Mouse (Mus musculus) embryonic facial prominence, embryonic 14.5 days (tissue): ENCODE measurements at regions not wholly inside any gene's neighbourhood (a gene's known extent, or its start where the extent isn't known, plus 50 kb on each side); places are given as distances from the start of the nearest gene placed in this dataset.

Experiments used
- ATAC-seq: fragments of 200-750 bp; cut with Nextera tagmentation; 2 replicates; pipeline ENCODE4 v1.8.0; 2017; ENCODE audit warnings: low read depth, moderate number of reproducible peaks, moderate TSS enrichment
- DNase-seq: peaks from one replicate; pipeline ENCODE4 v3.0.0-alpha.2; 2015; ENCODE audit warnings: low spot score
- H3K27ac ChIP-seq: fragments of 300-500 bp; sonication (generic); replicated peaks from 2 replicates; pipeline ENCODE4 v1.5.1; 2014; ENCODE audit warnings: low read depth, mild to moderate bottlenecking, low read length, moderate library complexity
- H3K27me3 ChIP-seq: fragments of 300-500 bp; sonication (generic); replicated peaks from 2 replicates; pipeline ENCODE4 v1.6.1; 2014; ENCODE audit warnings: low read length; ENCODE audit not compliant: control insufficient read depth, insufficient read depth
- H3K36me3 ChIP-seq: fragments of 300-500 bp; sonication (generic); 2 replicates; pipeline ENCODE4 v1.6.1; 2014; ENCODE audit warnings: low read length, mixed read lengths; ENCODE audit not compliant: control insufficient read depth, insufficient read depth
- H3K4me1 ChIP-seq: fragments of 300-500 bp; sonication (generic); 2 replicates; pipeline ENCODE4 v1.6.1; 2014; ENCODE audit warnings: antibody characterized with exemption, low read length; ENCODE audit not compliant: control insufficient read depth, insufficient read depth
- H3K4me2 ChIP-seq: fragments of 300-500 bp; sonication (generic); 2 replicates; pipeline ENCODE4 v1.6.1; 2014; ENCODE audit warnings: low read depth, mild to moderate bottlenecking, low read length, moderate library complexity, mixed read lengths
- H3K4me3 ChIP-seq: fragments of 300-500 bp; sonication (generic); 2 replicates; pipeline ENCODE4 v1.5.1; 2014; ENCODE audit warnings: low read depth, mild to moderate bottlenecking, low read length
- H3K9ac ChIP-seq: fragments of 300-500 bp; sonication (generic); 2 replicates; pipeline ENCODE4 v1.6.1; 2014; ENCODE audit warnings: low read depth, mild to moderate bottlenecking, low read length, moderate library complexity, mixed read lengths
- H3K9me3 ChIP-seq: fragments of 300-500 bp; sonication (generic); 2 replicates; pipeline ENCODE4 v1.6.1; 2016; ENCODE audit warnings: low read length; ENCODE audit not compliant: control insufficient read depth
- WGBS: fragments of 180-500 bp; shearing (Covaris S2); extraction: QIAGEN DNeasy Blood & Tissue Kit; methylation state at CpG from one replicate; pipeline ENCODE4 v1.1.7; 2014; 5-methylcytosine and 5-hydroxymethylcytosine counted together

GRCm38 (mm10) chr6:6459006-6459917, 119.2 kb downstream of the Sem1 start:
- DNase-seq (peak; percentile 17), ATAC-seq (0 out of 2 replicates have a peak, but pooled peaks have one; percentile 41)
- no peaks in the 10 kb centered on the region for H3K36me3 ChIP-seq
- no peaks in the 10 kb centered on the region for H3K9me3 ChIP-seq
- no peak overlapping the region for H3K9ac ChIP-seq
- no peak overlapping the region for H3K4me3 ChIP-seq
- no peak overlapping the region for H3K4me2 ChIP-seq
- H3K27me3 ChIP-seq, result 0 out of 2 replicates have a peak, but pooled peaks cover 7% of the 10 kb centered on the region
- H3K4me1 ChIP-seq, result peaks cover 6% of the 10 kb centered on the region; the same call in 1 of the 2 replicates
- no peak overlapping the region for H3K27ac ChIP-seq
- WGBS, result 22% methylated on average over 14 of the region's 14 CpGs

- no peak for ATAC-seq
- H3K4me2 ChIP-seq, result no peak overlapping the region
- 63% methylated on average over 4 of the region's 4 CpGs for WGBS
- H3K4me1 ChIP-seq, result no peaks in the 10 kb centered on the region
- H3K27me3 ChIP-seq, result 0 out of 2 replicates have a peak, but pooled peaks cover 7% of the 10 kb centered on the region
- no peaks in the 10 kb centered on the region for H3K36me3 ChIP-seq
- no peak overlapping the region for H3K27ac ChIP-seq
- H3K9ac ChIP-seq, result no peak overlapping the region
- no peak overlapping the region for H3K4me3 ChIP-seq
- H3K9me3 ChIP-seq, result no peaks in the 10 kb centered on the region
- DNase-seq, result no peak
Measured at GRCm38 (mm10) chr6:6457726-6458125, 120.7 kb downstream of the Sem1 start.

- Histone ChIP-seq H3K4me1 (no peaks in the 10 kb centered on the region), H3K9ac (no peak overlapping the region), H3K27ac (no peak overlapping the region), H3K27me3 (0 out of 2 replicates have a peak, but pooled peaks cover 7% of the 10 kb centered on the region), H3K4me3 (no peak overlapping the region), H3K9me3 (no peaks in the 10 kb centered on the region), H3K4me2 (no peak overlapping the region), H3K36me3 (no peaks in the 10 kb centered on the region)
- 67% methylated on average over 5 of the region's 5 CpGs for WGBS
- ATAC-seq (no peak), DNase-seq (peak; percentile 45)
Measured at GRCm38 (mm10) chr6:6457001-6457400, 121.5 kb downstream of the Sem1 start.

GRCm38 (mm10) chr6:6455566-6455965, 122.9 kb downstream of the Sem1 start:
- Histone ChIP-seq H3K36me3 (no peaks in the 10 kb centered on the region), H3K4me1 (no peaks in the 10 kb centered on the region), H3K4me3 (no peak overlapping the region), H3K27ac (no peak overlapping the region), H3K4me2 (no peak overlapping the region), H3K9me3 (no peaks in the 10 kb centered on the region), H3K9ac (no peak overlapping the region), H3K27me3 (0 out of 2 replicates have a peak, but pooled peaks cover 7% of the 10 kb centered on the region)
- WGBS, result 82% methylated on average over 5 of the region's 5 CpGs
- ATAC-seq, result no peak
- DNase-seq, result no peak

GRCm38 (mm10) chr6:6454396-6454795, 124.1 kb downstream of the Sem1 start:
- H3K36me3 ChIP-seq, result no peaks in the 10 kb centered on the region
- 85% methylated on average over 2 of the region's 2 CpGs for WGBS

GRCm38 (mm10) chr6:6434855-6435254, 143.6 kb downstream of the Sem1 start:
- 46% methylated on average over 3 of the region's 3 CpGs for WGBS
- ATAC-seq (no peak), DNase-seq (no peak)
- Histone ChIP-seq H3K9ac (no peak overlapping the region), H3K4me3 (no peak overlapping the region), H3K4me1 (0 out of 2 replicates have a peak, but pooled peaks cover 4% of the 10 kb centered on the region), H3K9me3 (0 out of 2 replicates have a peak, but pooled peaks cover 3% of the 10 kb centered on the region), H3K36me3 (no peaks in the 10 kb centered on the region), H3K4me2 (no peak overlapping the region), H3K27ac (no peak overlapping the region), H3K27me3 (no peaks in the 10 kb centered on the region)

More at GRCm38 (mm10) chr6:6454396-6454795, 124.1 kb downstream of the Sem1 start:
- Histone ChIP-seq H3K27me3 (0 out of 2 replicates have a peak, but pooled peaks cover 7% of the 10 kb centered on the region), H3K27ac (no peak overlapping the region), H3K4me1 (no peaks in the 10 kb centered on the region), H3K4me3 (no peak overlapping the region), H3K9ac (no peak overlapping the region), H3K4me2 (no peak overlapping the region), H3K9me3 (no peaks in the 10 kb centered on the region)
- no peak for DNase-seq
- peak; percentile 84; the same call in 1 of the 2 replicates for ATAC-seq

GRCm38 (mm10) chr6:6434261-6434802, 144.1 kb downstream of the Sem1 start:
- Histone ChIP-seq H3K4me1 (0 out of 2 replicates have a peak, but pooled peaks cover 4% of the 10 kb centered on the region), H3K27ac (no peak overlapping the region), H3K36me3 (no peaks in the 10 kb centered on the region), H3K9me3 (0 out of 2 replicates have a peak, but pooled peaks cover 1% of the 10 kb centered on the region), H3K27me3 (no peaks in the 10 kb centered on the region), H3K9ac (no peak overlapping the region), H3K4me2 (no peak overlapping the region), H3K4me3 (no peak overlapping the region)
- WGBS, result 59% methylated on average over 5 of the region's 5 CpGs
- peak; percentile 68 for DNase-seq
- ATAC-seq, result no peak

GRCm38 (mm10) chr6:6433179-6433578, 145.3 kb downstream of the Sem1 start:
- Histone ChIP-seq H3K9ac (no peak overlapping the region), H3K9me3 (no peaks in the 10 kb centered on the region), H3K27ac (no peak overlapping the region), H3K4me2 (no peak overlapping the region), H3K36me3 (no peaks in the 10 kb centered on the region), H3K4me3 (no peak overlapping the region), H3K27me3 (no peaks in the 10 kb centered on the region), H3K4me1 (0 out of 2 replicates have a peak, but pooled peaks cover 4% of the 10 kb centered on the region)
- 81% methylated on average over 6 of the region's 6 CpGs for WGBS
- DNase-seq (no peak), ATAC-seq (no peak)
